Mouse (Mus musculus): ENCODE data around the gene Snf8.

DNA sequence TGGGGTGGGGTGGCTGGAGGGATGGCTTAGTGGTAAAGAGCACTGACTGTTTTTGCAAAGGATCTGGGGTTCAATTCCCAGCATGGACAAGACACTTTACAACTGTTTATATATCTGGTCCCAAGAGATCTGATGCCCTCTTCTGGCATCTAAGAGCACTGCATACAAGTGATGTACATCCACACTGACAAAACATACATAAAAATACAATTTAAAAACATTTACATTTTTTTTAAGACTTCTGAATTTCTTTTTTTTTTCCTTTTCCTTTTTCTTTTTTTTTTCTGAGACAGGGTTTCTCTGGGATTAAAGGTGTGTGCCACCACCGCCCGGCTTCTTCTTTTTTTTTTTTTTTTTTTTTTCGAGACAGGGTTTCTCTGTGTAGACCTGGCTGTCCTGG lies 1.4 kb upstream of the Snf8 start:
- TF ChIP-seq CTCF (IDR thresholded peaks at IDR 0.05; ENCODE audit: low read depth, low read length) (no peak), POLR2A (IDR thresholded peaks at IDR 0.05; ENCODE audit: borderline replicate concordance, low read depth, low read length) (no peak)
